Mouse (Mus musculus) G1E (cell line): Measurements from ENCODE around the gene Dusp6.

Source experiments
- CTCF ChIP-seq: IDR thresholded peaks from 2 replicates; pipeline ENCODE4 v1.5.1; 2012; ENCODE audit warnings: low read depth, low read length, inconsistent platforms, mixed read lengths
- TAL1 ChIP-seq: conservative IDR thresholded peaks from 2 replicates; pipeline ENCODE4 v1.6.1; 2012; ENCODE audit warnings: low read depth, low read length, inconsistent platforms, mixed read lengths

GRCm38 (mm10) chr10:99270406-99270805 lies 7.4 kb downstream of the Dusp6 start:
- TF ChIP-seq TAL1 (no peak), CTCF (no peak)
